Mouse (Mus musculus): ENCODE measurements around the gene Cops4.

GRCm38 (mm10) chr5:100498436-100499180 lies 19.5 kb upstream of the Cops4 start:
- peak; percentile 45 for TF ChIP-seq POLR2A (IDR thresholded peaks at IDR 0.05; ENCODE audit: low read depth, low read length)
- no peak for TF ChIP-seq CTCF (IDR thresholded peaks at IDR 0.05; ENCODE audit: borderline replicate concordance, insufficient read depth, low read length)

Measured in embryonic fibroblast, embryonic 13.5 days (primary cell).